Mouse (Mus musculus) 416B (cell line): Measurements from ENCODE around the gene Oxsr1.

Source experiments
- DNase-seq: peaks from one replicate; pipeline ENCODE4 v3.0.0; 2011; ENCODE audit warnings: low read depth

Oxsr1 gene

GRCm38 (mm10) chr9:119337842-119338241 is 15.6 kb upstream of the Oxsr1 start:
- no peak for DNase-seq

- DNase-seq, result no peak
These were observed 13.3 kb upstream of the Oxsr1 start for GRCm38 (mm10) chr9:119335571-119335970.

GRCm38 (mm10) chr9:119334834-119335233 is 12.6 kb upstream of the Oxsr1 start:
- no peak for DNase-seq

GRCm38 (mm10) chr9:119334324-119334723 is 12.1 kb upstream of the Oxsr1 start:
- DNase-seq, result peak; percentile 91

- DNase-seq, result no peak
These were observed 8.1 kb upstream of the Oxsr1 start for GRCm38 (mm10) chr9:119330186-119330963.

- DNase-seq, result no peak
These were observed 6.3 kb upstream of the Oxsr1 start for GRCm38 (mm10) chr9:119328488-119328887.

GRCm38 (mm10) chr9:119324130-119324529 is 1.9 kb upstream of the Oxsr1 start:
- no peak for DNase-seq

GRCm38 (mm10) chr9:119323260-119323645 is 1.0 kb upstream of the Oxsr1 start:
- no peak for DNase-seq

- DNase-seq, result peak; percentile 35
These were observed 616 bp downstream of the Oxsr1 start for GRCm38 (mm10) chr9:119321392-119322229.

- DNase-seq, result peak; percentile 26
These were observed 1.3 kb downstream of the Oxsr1 start for GRCm38 (mm10) chr9:119320946-119321345.

GRCm38 (mm10) chr9:119320446-119320845 is 1.8 kb downstream of the Oxsr1 start:
- DNase-seq, result no peak

- DNase-seq, result no peak
These were observed 3.3 kb downstream of the Oxsr1 start for GRCm38 (mm10) chr9:119318891-119319290.

GRCm38 (mm10) chr9:119313096-119313495 is 9.1 kb downstream of the Oxsr1 start:
- no peak for DNase-seq

- DNase-seq, result no peak
These were observed 13.2 kb downstream of the Oxsr1 start for GRCm38 (mm10) chr9:119309067-119309466.

- no peak for DNase-seq
These were observed 16.4 kb downstream of the Oxsr1 start for GRCm38 (mm10) chr9:119305863-119306262.

- DNase-seq, result no peak
These were observed 23.7 kb downstream of the Oxsr1 start for GRCm38 (mm10) chr9:119298563-119298962.

GRCm38 (mm10) chr9:119297696-119298095 is 24.5 kb downstream of the Oxsr1 start:
- no peak for DNase-seq

GRCm38 (mm10) chr9:119290791-119291190 is 31.4 kb downstream of the Oxsr1 start:
- DNase-seq, result no peak

GRCm38 (mm10) chr9:119280894-119281682 is 41.1 kb downstream of the Oxsr1 start:
- no peak for DNase-seq

- no peak for DNase-seq
These were observed 44.2 kb downstream of the Oxsr1 start for GRCm38 (mm10) chr9:119278031-119278430.

- no peak for DNase-seq
These were observed 45.9 kb downstream of the Oxsr1 start for GRCm38 (mm10) chr9:119276321-119276720.

- peak; percentile 36 for DNase-seq
These were observed 47.4 kb downstream of the Oxsr1 start for GRCm38 (mm10) chr9:119274814-119275213.
